Comparison of ENCODE assay signal across 7 mouse cellular contexts in the genomic region with DNA sequence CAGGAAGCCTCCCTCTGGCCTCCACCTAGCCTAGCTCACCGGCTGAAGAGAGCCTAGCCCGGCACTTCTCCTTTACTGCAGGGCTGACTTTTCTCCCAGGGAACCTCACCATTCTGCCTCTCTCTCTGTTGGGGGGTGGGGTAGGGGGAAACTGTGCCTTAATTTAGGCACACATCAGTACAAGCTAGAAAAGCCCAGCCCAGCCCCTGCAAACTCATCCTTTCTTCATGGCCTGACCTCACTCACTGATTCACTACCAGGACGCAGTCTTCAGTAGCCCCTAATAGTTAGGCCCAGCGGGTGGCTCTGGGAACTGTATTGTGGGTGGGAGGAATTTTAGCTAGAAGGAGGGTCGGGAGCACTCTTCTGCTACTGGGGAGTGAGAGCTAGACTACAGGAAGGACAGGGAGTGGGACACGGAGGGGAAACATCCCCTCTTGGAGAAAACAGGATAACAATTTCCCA. TPM values are rescaled to one million over a fixed set of nuclear protein-coding genes. Genes with fewer than 3 reads are reported as not detected.
DNase-seq lines count a peak whose midpoint lies in the region; ATAC-seq lines count a peak whose summit lies in the region.

No protein-coding gene starts in this region.

- WGBS in lung, embryonic 16.5 days: 20% methylated on average over 6 of the region's 6 CpGs
- WGBS in forebrain, embryonic 13.5 days: 7% methylated on average over 6 of the region's 6 CpGs
- 28% methylated on average over 6 of the region's 6 CpGs for WGBS in liver, embryonic 11.5 days
- WGBS in stomach, embryonic 16.5 days: 29% methylated on average over 6 of the region's 6 CpGs

- H3K4me1 ChIP-seq in lung, embryonic 16.5 days (replicated peaks; ENCODE audit: control insufficient read depth, insufficient read depth, low read length): peaks cover 54% of the 10 kb centered on the region
- peaks cover 90% of the 10 kb centered on the region for H3K4me1 ChIP-seq in forebrain, embryonic 13.5 days
- peaks cover 74% of the 10 kb centered on the region for H3K4me1 ChIP-seq in liver, embryonic 11.5 days (replicated peaks; ENCODE audit: control insufficient read depth, insufficient read depth, low read length)
- peaks cover 65% of the 10 kb centered on the region for H3K4me1 ChIP-seq in stomach, embryonic 16.5 days (ENCODE audit: control insufficient read depth, insufficient read depth, low read length)

- no peak for ATAC-seq in lung, embryonic 16.5 days (ENCODE audit: low read depth)
- no peak for ATAC-seq in forebrain, embryonic 13.5 days
- ATAC-seq in liver, embryonic 11.5 days (replicated peaks; ENCODE audit: low FRiP score): no peak
- no peak for ATAC-seq in stomach, embryonic 16.5 days (ENCODE audit: insufficient read depth, low FRiP score)

- H3K36me3 ChIP-seq in lung, embryonic 16.5 days (ENCODE audit: control insufficient read depth, insufficient read depth, low read length): no peaks in the 10 kb centered on the region
- no peaks in the 10 kb centered on the region for H3K36me3 ChIP-seq in forebrain, embryonic 13.5 days (ENCODE audit: poor library complexity, severe bottlenecking)
- H3K36me3 ChIP-seq in liver, embryonic 11.5 days (ENCODE audit: control insufficient read depth, insufficient read depth, low read length): no peaks in the 10 kb centered on the region
- no peaks in the 10 kb centered on the region for H3K36me3 ChIP-seq in stomach, embryonic 16.5 days (ENCODE audit: control insufficient read depth, insufficient read depth, low read length)

- peak overlapping the region; percentile 35 for H3K27ac ChIP-seq in lung, embryonic 16.5 days (ENCODE audit: low read length)
- peak overlapping the region; percentile 94 for H3K27ac ChIP-seq in forebrain, embryonic 13.5 days
- peak overlapping the region; percentile 45; the same call in 1 of the 2 replicates for H3K27ac ChIP-seq in liver, embryonic 11.5 days (ENCODE audit: low read depth, low read length)
- peak overlapping the region; percentile 82 for H3K27ac ChIP-seq in stomach, embryonic 16.5 days (ENCODE audit: low read length)

- DNase-seq in lung, postnatal 4 days: no peak
- no peak for DNase-seq in liver, embryonic 11.5 days (ENCODE audit: low spot score)
- DNase-seq in embryo, embryonic 10.5 days (ENCODE audit: low spot score): no peak
- no peak for DNase-seq in cerebellum, postnatal 36 days

- H3K9ac ChIP-seq in lung, embryonic 16.5 days (ENCODE audit: low read length): peak overlapping the region; percentile 38; the same call in 1 of the 2 replicates
- H3K9ac ChIP-seq in forebrain, embryonic 13.5 days: peak overlapping the region; percentile 54
- peak overlapping the region; percentile 43 for H3K9ac ChIP-seq in liver, embryonic 11.5 days (ENCODE audit: low read depth, low read length)
- H3K9ac ChIP-seq in stomach, embryonic 16.5 days (ENCODE audit: low read length): peak overlapping the region; percentile 59

- no peaks in the 10 kb centered on the region for H3K9me3 ChIP-seq in lung, embryonic 16.5 days (ENCODE audit: control insufficient read depth, low read length)
- H3K9me3 ChIP-seq in forebrain, embryonic 13.5 days (replicated peaks): no peaks in the 10 kb centered on the region
- H3K9me3 ChIP-seq in liver, embryonic 11.5 days (ENCODE audit: control insufficient read depth, low read length): no peaks in the 10 kb centered on the region
- no peaks in the 10 kb centered on the region for H3K9me3 ChIP-seq in stomach, embryonic 16.5 days (replicated peaks; ENCODE audit: control insufficient read depth, low read length)

- H3K4me2 ChIP-seq in lung, embryonic 16.5 days (ENCODE audit: low read depth, low read length): peak overlapping the region; percentile 32; the same call in 1 of the 2 replicates
- H3K4me2 ChIP-seq in forebrain, embryonic 13.5 days: peak overlapping the region; percentile 48
- H3K4me2 ChIP-seq in liver, embryonic 11.5 days: peak overlapping the region; percentile 48
- peak overlapping the region; percentile 11 for H3K4me2 ChIP-seq in stomach, embryonic 16.5 days (ENCODE audit: low read depth, low read length)

- no peaks in the 10 kb centered on the region for H3K27me3 ChIP-seq in lung, embryonic 16.5 days (ENCODE audit: control insufficient read depth, insufficient read depth, low read depth, low read length)
- H3K27me3 ChIP-seq in forebrain, embryonic 13.5 days: no peaks in the 10 kb centered on the region
- no peaks in the 10 kb centered on the region for H3K27me3 ChIP-seq in liver, embryonic 11.5 days (replicated peaks; ENCODE audit: control insufficient read depth, insufficient read depth, low read length)
- no peaks in the 10 kb centered on the region for H3K27me3 ChIP-seq in stomach, embryonic 16.5 days (ENCODE audit: control insufficient read depth, insufficient read depth, low read length)

- H3K4me3 ChIP-seq in lung, embryonic 16.5 days (ENCODE audit: low read length): no peak overlapping the region
- no peak overlapping the region for H3K4me3 ChIP-seq in forebrain, embryonic 13.5 days
- H3K4me3 ChIP-seq in liver, embryonic 11.5 days (ENCODE audit: low read depth, low read length): no peak overlapping the region
- H3K4me3 ChIP-seq in stomach, embryonic 16.5 days (replicated peaks; ENCODE audit: low read length): no peak overlapping the region

RNA-seq across cellular contexts. Expression of a gene that starts 7.4 kb away (rescaled TPM):
- 19.9 and 22.9 TPM in 2 replicates for polyA plus RNA-seq in lung, embryonic 16.5 days (2015; fragmentation: Nextera tagmentation; extraction: Ambion mirVana)
- 15.0 and 16.5 TPM in 2 replicates for polyA plus RNA-seq in forebrain, embryonic 13.5 days (2015; fragmentation: Nextera tagmentation; extraction: Ambion mirVana)
- 27.6 and 28.0 TPM in 2 replicates for polyA plus RNA-seq in liver, embryonic 11.5 days (2014; fragmentation: Nextera tagmentation; extraction: Ambion mirVana)
- 15.4 and 18.2 TPM in 2 replicates for polyA plus RNA-seq in stomach, embryonic 16.5 days (2015; fragmentation: Nextera tagmentation; extraction: Ambion mirVana)

Comparison
In these comparisons a context has a peak if more than half of its experiments do, and no peak if none do; other contexts are left out.
1. H3K27ac ChIP-seq: peak in every context shown above with its lines; median percentile 94 in forebrain, embryonic 13.5 days; 82 in stomach, embryonic 16.5 days; 45 in liver, embryonic 11.5 days; 35 in lung, embryonic 16.5 days.